Mouse (Mus musculus): ENCODE data around the gene Acacb. TPM values are rescaled to one million over a fixed set of nuclear protein-coding genes. Genes with fewer than 3 reads are reported as not detected.

Gene Acacb
- polyA plus RNA-seq, 1 experiment from 2014 or later: 0.96 TPM

- no peak for ATAC-seq
- 58% methylated on average over 6 of the region's 6 CpGs for WGBS
- no peaks in the 10 kb centered on the region for H3K36me3 ChIP-seq (ENCODE audit: poor library complexity, severe bottlenecking)
- H3K9me3 ChIP-seq (replicated peaks): no peaks in the 10 kb centered on the region
- H3K27me3 ChIP-seq: peaks cover 35% of the 10 kb centered on the region
- no peak overlapping the region for H3K27ac ChIP-seq
- peaks cover 25% of the 10 kb centered on the region for H3K4me1 ChIP-seq
- no peak overlapping the region for H3K4me3 ChIP-seq
- H3K4me2 ChIP-seq: no peak overlapping the region
- no peak overlapping the region for H3K9ac ChIP-seq
Observed at GRCm38 (mm10) chr5:114282346-114282745, 136.0 kb downstream of the Acacb start.

- H3K36me3 ChIP-seq (ENCODE audit: poor library complexity, severe bottlenecking): no peaks in the 10 kb centered on the region
- H3K4me3 ChIP-seq: no peak overlapping the region
- H3K4me2 ChIP-seq: peak overlapping the region; percentile 7; the same call in 1 of the 2 replicates
- 24% methylated on average over 13 of the region's 13 CpGs for WGBS
- ATAC-seq: peak; percentile 61
- H3K27ac ChIP-seq: peak overlapping the region; percentile 72
- no peak overlapping the region for H3K9ac ChIP-seq
- H3K4me1 ChIP-seq: peaks cover 18% of the 10 kb centered on the region
- peaks cover 31% of the 10 kb centered on the region for H3K27me3 ChIP-seq
- H3K9me3 ChIP-seq (replicated peaks): no peaks in the 10 kb centered on the region
Observed at GRCm38 (mm10) chr5:114284604-114285397, 138.5 kb downstream of the Acacb start.

- WGBS: 40% methylated on average over 3 of the region's 3 CpGs
- Histone ChIP-seq H3K27ac (peak overlapping the region; percentile 48; the same call in 1 of the 2 replicates), H3K27me3 (peaks cover 31% of the 10 kb centered on the region)
Observed at GRCm38 (mm10) chr5:114285398-114285700, 139.0 kb downstream of the Acacb start.

GRCm38 (mm10) chr5:114286102-114286501 is 139.8 kb downstream of the Acacb start:
- H3K36me3 ChIP-seq (ENCODE audit: poor library complexity, severe bottlenecking): no peaks in the 10 kb centered on the region
- H3K4me2 ChIP-seq: no peak overlapping the region
- H3K4me3 ChIP-seq: no peak overlapping the region
- ATAC-seq: no peak
- no peak overlapping the region for H3K9ac ChIP-seq
- H3K9me3 ChIP-seq (replicated peaks): no peaks in the 10 kb centered on the region
- 81% methylated on average over 4 of the region's 4 CpGs for WGBS
- peaks cover 31% of the 10 kb centered on the region for H3K4me1 ChIP-seq
- H3K27me3 ChIP-seq: peaks cover 24% of the 10 kb centered on the region
- H3K27ac ChIP-seq: no peak overlapping the region

More at GRCm38 (mm10) chr5:114285398-114285700, 139.0 kb downstream of the Acacb start:
- 0 out of 2 replicates have a peak, but pooled peaks have one; percentile 38 for ATAC-seq
- Histone ChIP-seq H3K4me3 (no peak overlapping the region), H3K4me2 (no peak overlapping the region; the same call in 1 of the 2 replicates), H3K9me3 (replicated peaks) (no peaks in the 10 kb centered on the region), H3K9ac (no peak overlapping the region), H3K36me3 (ENCODE audit: poor library complexity, severe bottlenecking) (no peaks in the 10 kb centered on the region), H3K4me1 (peaks cover 24% of the 10 kb centered on the region)

GRCm38 (mm10) chr5:114286872-114287571 is 140.7 kb downstream of the Acacb start:
- H3K4me3 ChIP-seq: no peak overlapping the region
- no peak overlapping the region for H3K27ac ChIP-seq
- peaks cover 16% of the 10 kb centered on the region for H3K27me3 ChIP-seq
- WGBS: 89% methylated on average over 16 of the region's 16 CpGs
- ATAC-seq: no peak
- H3K9me3 ChIP-seq (replicated peaks): no peaks in the 10 kb centered on the region
- peaks cover 34% of the 10 kb centered on the region for H3K4me1 ChIP-seq
- no peaks in the 10 kb centered on the region for H3K36me3 ChIP-seq (ENCODE audit: poor library complexity, severe bottlenecking)
- H3K4me2 ChIP-seq: no peak overlapping the region
- H3K9ac ChIP-seq: no peak overlapping the region

- peaks cover 39% of the 10 kb centered on the region for H3K4me1 ChIP-seq
- no peak overlapping the region for H3K4me2 ChIP-seq
- no peak overlapping the region for H3K4me3 ChIP-seq
- no peak overlapping the region for H3K9ac ChIP-seq
- 83% methylated on average over 5 of the region's 5 CpGs for WGBS
- no peak overlapping the region for H3K27ac ChIP-seq
- no peaks in the 10 kb centered on the region for H3K9me3 ChIP-seq (replicated peaks)
- no peak for ATAC-seq
- H3K36me3 ChIP-seq (ENCODE audit: poor library complexity, severe bottlenecking): no peaks in the 10 kb centered on the region
- peaks cover 16% of the 10 kb centered on the region for H3K27me3 ChIP-seq
Observed at GRCm38 (mm10) chr5:114288396-114288795, 142.1 kb downstream of the Acacb start.

- Histone ChIP-seq H3K9me3 (replicated peaks) (no peaks in the 10 kb centered on the region), H3K27me3 (peaks cover 16% of the 10 kb centered on the region), H3K27ac (no peak within 1 kb of the TSS; the same call in none of the 2 replicates), H3K4me3 (no peak within 1 kb of the TSS), H3K4me2 (peak within 1 kb of the TSS; percentile 1; the same call in 1 of the 2 replicates), H3K4me1 (peaks cover 42% of the 10 kb centered on the region), H3K9ac (no peak within 1 kb of the TSS; the same call in 1 of the 2 replicates), H3K36me3 (ENCODE audit: poor library complexity, severe bottlenecking) (no peaks in the 10 kb centered on the region)
- 49% methylated on average over 12 of the region's 13 CpGs for WGBS
- ATAC-seq: no peak
Observed at GRCm38 (mm10) chr5:114288874-114289273, 142.5 kb downstream of the Acacb start, which contains the start of gene Myo1h. Myo1h (plus strand) TSS chr5:114289166.

- H3K9me3 ChIP-seq (replicated peaks): no peaks in the 10 kb centered on the region
- WGBS: 38% methylated on average over 3 of the region's 3 CpGs
- ATAC-seq: peak; percentile 36; the same call in 1 of the 2 replicates
- peaks cover 34% of the 10 kb centered on the region for H3K4me1 ChIP-seq
- peak overlapping the region; percentile 1; the same call in 1 of the 2 replicates for H3K4me2 ChIP-seq
- H3K36me3 ChIP-seq (ENCODE audit: poor library complexity, severe bottlenecking): no peaks in the 10 kb centered on the region
- H3K4me3 ChIP-seq: no peak overlapping the region
- peak overlapping the region; percentile 15; the same call in 1 of the 2 replicates for H3K27ac ChIP-seq
- H3K9ac ChIP-seq: no peak overlapping the region; the same call in 1 of the 2 replicates
- H3K27me3 ChIP-seq: peaks cover 16% of the 10 kb centered on the region
Observed at GRCm38 (mm10) chr5:114290004-114290403, 143.7 kb downstream of the Acacb start.

GRCm38 (mm10) chr5:114296693-114297631 is 150.6 kb downstream of the Acacb start:
- Histone ChIP-seq H3K9me3 (replicated peaks) (no peaks in the 10 kb centered on the region), H3K4me3 (no peak overlapping the region), H3K4me2 (0 out of 2 replicates have a peak overlapping the region, but pooled peaks have one; percentile 8), H3K27ac (peak overlapping the region; percentile 11; the same call in 1 of the 2 replicates), H3K27me3 (peaks cover 17% of the 10 kb centered on the region), H3K4me1 (peaks cover 50% of the 10 kb centered on the region), H3K9ac (no peak overlapping the region), H3K36me3 (ENCODE audit: poor library complexity, severe bottlenecking) (no peaks in the 10 kb centered on the region)
- no peak for ATAC-seq
- WGBS: 14% methylated on average over 22 of the region's 22 CpGs

GRCm38 (mm10) chr5:114298212-114298894 is 152.0 kb downstream of the Acacb start:
- 44% methylated on average over 18 of the region's 18 CpGs for WGBS
- H3K9ac ChIP-seq: no peak overlapping the region
- peaks cover 45% of the 10 kb centered on the region for H3K4me1 ChIP-seq
- peak overlapping the region; percentile 5; the same call in 1 of the 2 replicates for H3K27ac ChIP-seq
- 0 out of 2 replicates have a peak overlapping the region, but pooled peaks have one; percentile 0 for H3K4me2 ChIP-seq
- H3K4me3 ChIP-seq: no peak overlapping the region
- peaks cover 27% of the 10 kb centered on the region for H3K27me3 ChIP-seq
- H3K36me3 ChIP-seq (ENCODE audit: poor library complexity, severe bottlenecking): no peaks in the 10 kb centered on the region
- ATAC-seq: no peak; the same call in 1 of the 2 replicates
- no peaks in the 10 kb centered on the region for H3K9me3 ChIP-seq (replicated peaks)

Data from forebrain, embryonic 13.5 days (tissue).